Mouse (Mus musculus) urinary bladder, adult 18-20 months (tissue): ENCODE measurements at regions not wholly inside any gene's neighbourhood (a gene's known extent, or its start where the extent isn't known, plus 50 kb on each side); places are given as distances from the start of the nearest gene placed in this dataset.

Source experiments
- DNase-seq, 2 experiments: peaks; one replicate each; pipeline ENCODE4 v3.0.0; 2022; ENCODE audit warnings: low spot score in 2 of 2, mixed read lengths in 2 of 2

DNA sequence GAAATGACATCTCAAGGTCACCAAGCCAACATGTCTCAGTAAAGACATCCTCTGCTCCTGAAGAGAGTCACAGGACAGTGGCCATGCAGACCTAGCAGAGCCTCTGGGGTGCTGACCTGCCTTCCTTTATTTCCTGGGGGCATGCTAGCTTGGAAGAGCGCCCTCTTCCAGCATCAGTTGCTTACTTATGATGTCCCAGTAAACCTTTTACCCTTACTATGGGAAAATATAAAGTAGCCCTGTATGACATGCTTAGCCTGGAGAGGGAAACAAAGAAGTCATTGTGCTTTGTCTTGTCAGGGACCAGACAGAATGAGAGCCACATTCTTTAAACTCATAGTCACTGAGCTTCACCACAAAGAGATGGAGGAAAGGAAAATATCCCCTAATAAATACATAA is 82.9 kb downstream of the Postn start:
- DNase-seq, result no peak

DNA sequence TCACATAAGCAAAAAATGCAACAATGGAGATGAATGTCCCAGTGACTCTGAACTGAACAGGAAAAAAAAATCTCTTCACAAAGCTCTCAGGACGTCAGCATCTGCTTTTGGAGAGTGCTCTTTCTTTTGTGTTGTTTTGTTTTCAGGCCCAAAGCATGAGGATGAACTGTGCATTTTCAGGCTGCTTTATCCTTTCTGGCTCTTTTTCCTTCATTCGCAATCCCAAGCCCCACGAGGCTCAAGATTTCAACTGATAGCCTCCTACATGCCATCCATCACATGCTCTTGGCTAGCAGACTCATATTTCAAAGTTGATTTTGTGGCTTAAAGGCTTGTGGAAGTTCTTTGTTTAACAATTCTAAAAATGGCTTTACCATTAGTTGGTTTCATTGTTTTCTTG is 86.0 kb downstream of the Postn start:
- no peak for DNase-seq

DNA sequence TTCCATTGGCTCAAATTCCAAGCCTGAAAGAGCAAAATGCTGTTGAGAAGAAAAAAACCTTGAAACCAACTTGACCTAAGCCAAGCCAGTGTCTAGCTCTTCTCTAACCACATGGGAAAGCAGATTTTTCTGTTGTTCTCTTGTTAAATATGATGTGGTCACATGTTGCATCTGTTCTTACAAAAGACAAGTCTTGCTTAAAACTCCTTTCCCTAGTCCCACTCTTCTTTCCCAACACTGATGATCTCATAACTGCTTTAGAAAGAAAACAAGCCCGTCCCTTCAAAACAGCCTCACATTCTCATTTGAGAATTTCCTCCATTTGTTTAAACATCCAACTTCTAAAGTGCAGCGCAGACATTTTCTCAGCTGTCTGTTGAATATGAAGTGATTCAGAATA is 96.5 kb downstream of the Postn start:
- DNase-seq, result no peak

DNA sequence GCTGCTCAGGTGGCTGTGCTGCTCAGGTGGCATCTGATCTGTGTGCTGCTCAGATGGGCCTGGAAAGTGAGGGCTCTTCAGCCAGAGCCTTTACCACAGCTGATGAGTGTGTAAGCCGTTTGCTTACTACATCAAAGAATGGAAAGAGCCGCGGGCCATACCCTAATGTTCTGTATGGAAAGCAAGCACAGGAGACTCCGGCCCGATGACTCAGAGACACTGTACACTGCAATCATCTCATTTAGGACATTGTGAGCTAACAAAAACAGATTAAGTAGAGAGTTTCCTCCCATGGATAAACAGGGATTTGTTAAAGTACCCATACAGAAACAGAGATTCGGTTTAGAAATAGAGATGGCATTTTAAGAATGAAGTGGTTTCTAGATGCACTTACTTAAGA is 100.5 kb downstream of the Postn start:
- DNase-seq, result no peak

DNA sequence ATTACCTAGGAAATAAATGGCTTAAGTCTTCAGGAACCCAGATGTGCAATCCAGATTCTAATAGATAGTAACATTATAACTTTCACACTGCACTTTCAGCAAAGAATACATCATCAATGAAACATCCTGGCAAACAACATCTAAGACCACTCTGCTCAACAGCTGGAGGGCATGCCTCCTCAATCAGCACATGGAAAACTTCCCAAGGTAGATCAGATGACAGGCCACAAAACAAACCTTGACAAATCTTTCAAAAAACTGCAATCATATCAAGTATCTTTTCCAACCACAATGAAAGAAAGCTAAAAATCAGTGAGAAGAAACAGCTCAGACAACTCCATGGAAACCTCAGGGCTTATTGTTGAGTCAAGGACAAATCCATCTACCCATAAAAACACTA is 105.2 kb downstream of the Postn start:
- no peak for DNase-seq

GRCm38 (mm10) chr3:54474209-54474608 is 113.3 kb downstream of the Postn start:
- DNase-seq, result no peak

- no peak for DNase-seq
Measured at GRCm38 (mm10) chr3:54475879-54476278, 115.0 kb downstream of the Postn start.

GRCm38 (mm10) chr3:54477986-54478385 is 117.1 kb downstream of the Postn start:
- peak in 1 of 2 experiments; percentile 12 for DNase-seq

- no peak for DNase-seq
Measured at GRCm38 (mm10) chr3:54480251-54480650, 119.3 kb downstream of the Postn start.

DNA sequence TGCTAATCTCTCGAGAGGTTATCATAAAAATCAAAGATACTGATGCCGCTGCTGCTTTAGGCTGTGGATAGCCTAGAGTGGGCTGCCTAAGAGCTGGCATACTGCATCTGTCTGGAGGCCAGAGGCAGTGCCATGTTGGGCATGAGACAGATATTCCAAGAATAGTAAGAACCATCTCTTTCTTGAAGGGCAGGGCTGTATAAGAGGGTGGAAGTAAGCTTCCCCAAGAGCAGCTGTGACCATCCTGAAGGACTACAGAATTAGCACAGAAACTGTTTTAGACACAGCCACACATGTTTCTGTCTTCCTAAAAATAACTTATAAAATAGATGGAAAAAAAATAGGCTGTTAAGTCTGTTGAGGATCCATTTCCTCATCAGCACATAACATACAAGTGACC is 126.4 kb downstream of the Postn start:
- no peak for DNase-seq

DNA sequence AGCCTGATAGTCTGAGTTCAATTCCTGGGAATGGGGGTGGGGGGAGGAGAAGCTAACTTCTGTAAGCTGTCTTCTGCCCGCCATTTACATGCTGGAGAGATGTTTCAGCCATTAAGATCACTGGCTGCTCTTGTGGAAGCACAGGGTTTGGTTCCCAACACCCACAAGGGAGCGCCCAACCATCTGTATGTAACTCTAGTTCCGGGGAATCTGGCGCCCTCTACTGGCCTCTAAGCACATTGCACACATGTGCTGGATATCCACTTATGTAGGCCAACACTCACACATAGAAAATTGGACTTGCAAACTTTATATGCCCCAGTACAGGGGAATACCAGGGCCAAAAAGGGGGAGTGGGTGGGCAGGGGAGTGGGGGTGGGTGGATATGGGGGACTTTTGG is 126.9 kb downstream of the Postn start:
- no peak for DNase-seq

GRCm38 (mm10) chr3:54490249-54490900 is 129.5 kb downstream of the Postn start:
- DNase-seq, result no peak

- no peak for DNase-seq
Measured at GRCm38 (mm10) chr3:54493567-54493966, 132.7 kb downstream of the Postn start.

GRCm38 (mm10) chr3:54504997-54505396 is 144.1 kb downstream of the Postn start:
- no peak for DNase-seq

DNA sequence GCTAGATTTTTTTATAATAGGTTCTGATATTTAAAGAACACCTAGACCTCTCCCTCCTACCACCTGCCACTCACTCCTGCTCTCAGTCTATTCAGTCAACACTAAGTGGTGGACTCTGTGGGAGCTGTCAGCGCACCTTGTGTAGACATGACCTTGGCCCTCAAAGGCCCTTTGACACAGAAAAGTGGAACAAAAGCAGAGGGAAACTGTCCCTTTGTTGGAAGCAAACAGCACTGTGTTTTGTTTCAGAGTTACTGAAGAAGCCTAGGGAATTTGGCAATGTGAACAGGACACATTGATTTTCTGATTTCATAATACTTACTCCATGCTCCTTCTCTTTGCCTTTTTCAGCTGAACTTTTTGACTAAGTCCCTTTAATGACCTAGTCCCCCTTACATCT is 146.7 kb downstream of the Postn start:
- no peak for DNase-seq

- DNase-seq, result no peak
Measured at GRCm38 (mm10) chr3:54508906-54509305, 148.0 kb downstream of the Postn start.

- DNase-seq, result no peak
Measured at GRCm38 (mm10) chr3:54517251-54517650, 156.3 kb downstream of the Postn start.

DNA sequence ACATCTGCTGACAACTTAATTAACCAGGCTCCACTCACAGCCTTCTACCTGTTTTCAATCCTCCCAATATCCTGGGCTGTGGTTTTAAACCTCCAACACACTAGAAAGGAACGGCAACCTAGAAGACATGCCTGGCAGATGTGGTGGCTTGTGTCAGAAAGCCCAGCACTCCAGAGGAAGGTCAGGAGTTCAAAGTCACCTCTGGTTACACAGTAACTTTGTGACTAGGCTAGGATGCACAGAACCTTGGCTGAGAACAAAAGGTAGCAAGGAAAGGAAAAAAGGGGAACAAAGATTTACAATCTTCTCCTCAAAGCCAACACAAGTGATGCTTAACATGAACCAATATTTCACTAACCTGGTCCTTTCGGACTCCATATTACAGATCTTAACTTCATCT is 161.8 kb downstream of the Postn start:
- DNase-seq, result no peak

GRCm38 (mm10) chr3:54526618-54527017 is 165.7 kb downstream of the Postn start:
- no peak for DNase-seq

DNA sequence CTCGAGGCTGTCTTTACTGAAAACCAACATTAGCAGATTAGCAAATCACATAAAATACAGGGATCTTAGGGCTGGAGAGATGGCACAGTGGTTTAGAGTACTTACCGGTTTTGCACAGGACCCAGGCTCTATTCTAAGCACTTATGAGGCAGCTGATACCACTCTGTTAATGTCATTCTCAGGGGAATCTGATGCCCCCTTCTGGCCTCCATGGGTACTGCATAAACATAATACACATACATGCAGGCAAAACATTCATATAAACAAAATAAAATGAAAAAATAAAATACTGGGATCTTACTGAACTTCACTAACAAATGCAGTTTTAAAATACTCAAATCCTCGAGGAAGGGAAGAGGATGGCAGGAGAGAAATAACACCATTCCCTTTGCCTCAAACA is 164.3 kb upstream of the Supt20 start:
- no peak for DNase-seq

GRCm38 (mm10) chr3:54530251-54530650 is 162.4 kb upstream of the Supt20 start:
- no peak for DNase-seq

DNA sequence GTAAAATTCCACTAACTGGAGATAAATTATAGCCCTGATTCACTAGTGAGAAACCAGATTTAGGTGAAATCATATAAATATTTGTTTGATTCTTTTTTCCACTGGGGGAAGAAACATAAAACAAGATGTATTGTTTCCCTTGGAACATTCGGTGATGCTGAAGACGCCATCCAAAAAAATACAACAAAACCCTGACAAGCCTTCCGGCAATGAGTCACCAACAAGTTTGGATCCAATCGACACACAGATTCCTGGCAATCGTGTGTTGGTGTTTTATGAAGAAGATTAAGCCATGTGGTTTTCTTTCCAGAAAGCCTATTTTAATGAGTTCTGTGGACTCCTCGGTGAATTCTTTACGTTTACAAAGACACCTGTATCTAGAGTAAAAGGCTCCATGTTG is 157.2 kb upstream of the Supt20 start:
- DNase-seq, result no peak

- no peak for DNase-seq
Measured at GRCm38 (mm10) chr3:54538055-54538454, 154.6 kb upstream of the Supt20 start.

- DNase-seq, result no peak
Measured at GRCm38 (mm10) chr3:54540540-54541080, 152.0 kb upstream of the Supt20 start.
